Mouse (Mus musculus) stomach, postnatal 0 days (tissue): ENCODE data around the gene Pds5a. TPM values are rescaled to one million over a fixed set of nuclear protein-coding genes. Genes with fewer than 3 reads are reported as not detected.

ENCODE experiments used
- ATAC-seq: fragments of 200-750 bp; cut with Nextera tagmentation; 2 replicates; pipeline ENCODE4 v1.8.0; 2017; ENCODE audit not compliant: low FRiP score, low TSS enrichment
- DNase-seq: peaks from one replicate; pipeline ENCODE4 v3.0.0-alpha.2; 2016; ENCODE audit warnings: low spot score
- H3K27ac ChIP-seq: fragments of 300-500 bp; sonication (generic); replicated peaks from 2 replicates; pipeline ENCODE4 v1.5.1; 2014; ENCODE audit warnings: mild to moderate bottlenecking, control low read depth
- H3K27me3 ChIP-seq: fragments of 300-500 bp; sonication (generic); 2 replicates; pipeline ENCODE4 v1.6.1; 2014; ENCODE audit warnings: low read length; ENCODE audit not compliant: control insufficient read depth, insufficient read depth
- H3K36me3 ChIP-seq: fragments of 300-500 bp; sonication (generic); 2 replicates; pipeline ENCODE4 v1.6.1; 2014; ENCODE audit warnings: low read length, mixed read lengths; ENCODE audit not compliant: control insufficient read depth, insufficient read depth
- H3K4me1 ChIP-seq: fragments of 300-500 bp; sonication (generic); replicated peaks from 2 replicates; pipeline ENCODE4 v1.6.1; 2014; ENCODE audit warnings: antibody characterized with exemption; ENCODE audit not compliant: control insufficient read depth, insufficient read depth
- H3K4me2 ChIP-seq: fragments of 300-500 bp; sonication (generic); replicated peaks from 2 replicates; pipeline ENCODE4 v1.6.1; 2014; ENCODE audit warnings: low read depth, mild to moderate bottlenecking, control low read depth, moderate library complexity
- H3K4me3 ChIP-seq: fragments of 300-500 bp; sonication (generic); 2 replicates; pipeline ENCODE4 v1.5.1; 2014; ENCODE audit warnings: low read depth, low read length, control low read depth
- H3K9ac ChIP-seq: fragments of 300-500 bp; sonication (generic); 2 replicates; pipeline ENCODE4 v1.6.1; 2014; ENCODE audit warnings: mild to moderate bottlenecking, low read length, control low read depth, mixed read lengths
- H3K9me3 ChIP-seq: fragments of 300-500 bp; sonication (generic); 2 replicates; pipeline ENCODE4 v1.6.1; 2016; ENCODE audit warnings: low read length; ENCODE audit not compliant: control insufficient read depth
- CTCF ChIP-seq: IDR thresholded peaks from 2 replicates; pipeline ENCODE4 v1.5.1; 2016; ENCODE audit warnings: antibody characterized with exemption, low read depth, mild to moderate bottlenecking, moderate library complexity
- EP300 ChIP-seq: optimal IDR thresholded peaks from 2 replicates; pipeline ENCODE3; 2016; ENCODE audit warnings: antibody characterized with exemption
- WGBS: fragments of 180-500 bp; shearing (Covaris S2); extraction: QIAGEN DNeasy Blood & Tissue Kit; methylation state at CpG from one replicate; pipeline ENCODE4 v1.1.7; 2014; 5-methylcytosine and 5-hydroxymethylcytosine counted together
- polyA plus RNA-seq: library from polyadenylated mRNA; unstranded; fragments of >200 nt; fragmentation: Nextera tagmentation; extraction: Ambion mirVana; gene quantifications from 2 replicates; pipeline ENCODE4 v1.2.1, GENCODE M21; 2015

Pds5a gene
- polyA plus RNA-seq, 1 experiment from 2014 or later: 16.7 TPM

DNA sequence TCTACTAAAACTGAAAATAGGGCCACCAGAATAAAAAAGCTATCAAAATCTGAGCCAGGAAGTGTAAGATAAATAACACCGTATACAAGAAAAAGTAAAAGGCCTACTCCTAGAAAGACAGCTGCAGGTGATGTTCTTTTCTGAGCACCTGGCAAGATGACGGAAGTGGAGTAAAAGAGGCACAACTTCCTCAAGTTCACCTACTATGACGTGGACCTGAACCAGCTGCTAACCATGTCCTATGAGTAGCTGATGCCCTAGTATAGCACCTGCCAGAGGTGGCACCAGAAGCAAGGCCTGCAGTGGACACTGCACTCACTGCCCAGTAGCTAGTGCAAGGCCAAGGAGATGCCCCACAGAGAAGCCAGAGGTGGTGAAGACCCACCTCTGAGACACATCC, 9.3 kb downstream of the Pds5a start:
- no peak overlapping the region for H3K9ac ChIP-seq
- no peak overlapping the region for H3K27ac ChIP-seq
- H3K4me2 ChIP-seq: no peak overlapping the region
- H3K9me3 ChIP-seq: no peaks in the 10 kb centered on the region
- H3K4me1 ChIP-seq: no peaks in the 10 kb centered on the region
- H3K27me3 ChIP-seq: no peaks in the 10 kb centered on the region
- no peak overlapping the region for H3K4me3 ChIP-seq
- no peak for TF ChIP-seq CTCF
- no peak for TF ChIP-seq EP300
- DNase-seq: no peak
- peaks cover 3% of the 10 kb centered on the region; the same call in 1 of the 2 replicates for H3K36me3 ChIP-seq
- 71% methylated on average over 3 of the region's 3 CpGs for WGBS
- peak; percentile 29; the same call in 1 of the 2 replicates for ATAC-seq

DNA sequence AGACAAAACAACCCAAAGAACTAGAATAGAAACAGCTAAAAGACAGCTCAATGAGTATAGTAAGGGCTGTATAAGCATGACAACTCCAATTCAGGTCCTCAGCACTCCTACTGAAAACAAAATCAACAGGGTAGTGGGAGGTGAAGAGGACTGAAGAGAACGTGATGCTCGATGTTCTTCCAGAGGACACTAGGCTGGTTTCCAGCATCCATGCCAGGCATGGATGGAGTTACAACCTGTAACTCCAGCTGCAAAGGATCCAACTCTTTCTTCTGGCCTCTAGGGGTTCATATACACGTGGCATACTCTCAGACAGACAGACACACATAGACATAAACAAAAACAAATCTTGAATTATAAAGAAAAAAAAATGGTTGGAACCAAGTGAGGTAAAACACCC, 11.3 kb downstream of the Pds5a start:
- no peak for DNase-seq
- ATAC-seq: no peak
- 67% methylated on average over 3 of the region's 3 CpGs for WGBS

DNA sequence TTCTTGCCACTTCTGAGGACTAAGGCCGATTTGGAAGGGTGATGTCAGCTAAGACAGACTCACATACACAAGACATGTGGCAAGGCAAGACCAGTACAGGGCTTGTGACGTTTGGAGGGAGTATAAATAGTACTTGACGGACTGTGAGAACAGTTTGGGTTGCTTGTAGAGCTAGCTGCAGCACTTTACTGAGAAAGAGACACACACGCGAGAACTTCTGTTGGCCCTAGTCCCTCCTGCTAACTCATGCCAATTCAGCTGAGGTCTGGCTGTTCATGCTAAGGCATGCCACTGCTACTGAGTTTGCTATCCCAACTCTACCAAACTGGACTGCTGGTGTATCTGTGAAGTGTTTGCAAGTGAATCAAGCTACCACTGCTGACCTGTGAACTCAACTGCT, 19.2 kb downstream of the Pds5a start:
- Histone ChIP-seq H3K4me3 (no peak overlapping the region), H3K9ac (no peak overlapping the region), H3K27me3 (no peaks in the 10 kb centered on the region), H3K27ac (no peak overlapping the region), H3K9me3 (no peaks in the 10 kb centered on the region), H3K4me2 (no peak overlapping the region), H3K4me1 (no peaks in the 10 kb centered on the region), H3K36me3 (peaks cover 2% of the 10 kb centered on the region; the same call in 1 of the 2 replicates)
- no peak for DNase-seq
- TF ChIP-seq EP300 (no peak), CTCF (no peak)
- ATAC-seq: no peak
- WGBS: 61% methylated on average over 5 of the region's 5 CpGs

More for the DNA sequence above, 11.3 kb downstream of the Pds5a start:
- H3K4me3 ChIP-seq: no peak overlapping the region
- H3K36me3 ChIP-seq: peaks cover 3% of the 10 kb centered on the region; the same call in 1 of the 2 replicates
- H3K27ac ChIP-seq: no peak overlapping the region
- H3K4me2 ChIP-seq: no peak overlapping the region
- TF ChIP-seq EP300 (no peak), CTCF (no peak)
- H3K9me3 ChIP-seq: no peaks in the 10 kb centered on the region
- no peaks in the 10 kb centered on the region for H3K4me1 ChIP-seq
- H3K9ac ChIP-seq: no peak overlapping the region
- H3K27me3 ChIP-seq: no peaks in the 10 kb centered on the region

DNA sequence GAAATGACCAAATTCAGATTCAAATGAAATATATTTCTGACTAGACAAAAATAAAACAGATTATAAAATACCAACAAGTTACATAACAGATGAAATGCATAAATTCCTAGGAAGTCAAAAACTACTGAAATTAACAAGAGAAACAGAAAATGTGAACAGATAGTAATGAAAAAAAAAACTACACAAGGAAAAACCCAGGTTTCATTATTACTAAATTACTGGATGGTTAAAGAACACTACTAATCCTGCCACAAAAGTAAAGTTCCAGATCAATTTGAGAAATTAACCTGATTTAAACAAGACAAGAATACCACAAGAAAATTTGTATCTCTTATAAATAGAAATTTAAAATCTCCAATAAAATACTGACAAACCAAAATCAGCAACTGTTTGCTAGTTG, 25.9 kb downstream of the Pds5a start:
- Histone ChIP-seq H3K4me3 (no peak overlapping the region), H3K27ac (no peak overlapping the region), H3K36me3 (no peaks in the 10 kb centered on the region; the same call in 1 of the 2 replicates), H3K27me3 (no peaks in the 10 kb centered on the region), H3K9ac (no peak overlapping the region), H3K9me3 (no peaks in the 10 kb centered on the region), H3K4me2 (no peak overlapping the region), H3K4me1 (no peaks in the 10 kb centered on the region)
- TF ChIP-seq CTCF (no peak), EP300 (no peak)
- no peak for DNase-seq
- ATAC-seq: no peak

DNA sequence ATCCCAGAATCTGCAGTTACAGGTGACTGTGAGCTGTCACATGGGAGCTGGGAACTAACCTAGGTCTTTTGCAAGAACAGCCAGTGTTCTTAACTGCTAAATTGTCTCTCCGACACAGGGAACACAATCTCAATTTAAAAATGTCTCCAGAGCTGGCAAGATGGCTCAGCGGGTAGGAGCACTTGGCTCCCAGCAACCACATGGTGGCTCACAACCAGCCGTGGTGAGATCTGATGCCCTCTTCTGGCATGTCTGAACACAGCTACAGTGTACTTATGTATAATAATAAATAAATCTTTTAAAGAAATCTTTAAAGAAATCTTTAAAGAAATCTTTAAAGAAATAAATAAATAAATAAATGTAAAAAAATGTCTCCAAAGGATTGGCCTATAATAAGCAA, 30.4 kb downstream of the Pds5a start:
- H3K36me3 ChIP-seq: no peaks in the 10 kb centered on the region
- WGBS: 85% methylated on average over 3 of the region's 3 CpGs
- no peak overlapping the region for H3K27ac ChIP-seq
- peak; percentile 33 for TF ChIP-seq CTCF
- TF ChIP-seq EP300: no peak
- no peak overlapping the region for H3K4me2 ChIP-seq
- no peaks in the 10 kb centered on the region for H3K9me3 ChIP-seq
- ATAC-seq: no peak
- H3K4me3 ChIP-seq: no peak overlapping the region
- no peak overlapping the region for H3K9ac ChIP-seq
- no peak for DNase-seq
- no peaks in the 10 kb centered on the region for H3K4me1 ChIP-seq
- no peaks in the 10 kb centered on the region for H3K27me3 ChIP-seq

DNA sequence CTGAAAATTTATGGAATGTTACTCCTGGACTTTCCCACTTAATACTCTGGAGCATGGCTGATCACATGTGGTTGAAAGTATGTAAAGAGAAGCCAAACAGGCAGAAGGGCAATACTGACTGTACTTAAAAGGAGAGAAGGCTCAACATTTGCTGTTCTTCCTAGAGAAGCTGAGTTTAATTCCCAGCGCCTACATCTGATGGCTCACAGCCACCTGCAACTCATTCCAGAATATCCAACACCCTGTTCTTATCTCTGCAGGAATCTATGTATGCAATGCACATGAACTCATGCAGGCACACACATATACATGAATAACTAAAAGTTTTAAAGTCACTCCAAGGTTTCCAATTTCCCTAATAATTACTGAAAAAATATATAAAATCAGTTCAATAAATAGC, 32.7 kb downstream of the Pds5a start:
- no peaks in the 10 kb centered on the region for H3K4me1 ChIP-seq
- no peaks in the 10 kb centered on the region for H3K9me3 ChIP-seq
- no peak overlapping the region for H3K4me3 ChIP-seq
- no peak overlapping the region for H3K27ac ChIP-seq
- TF ChIP-seq EP300: no peak
- no peak for TF ChIP-seq CTCF
- DNase-seq: no peak
- H3K9ac ChIP-seq: no peak overlapping the region
- no peak overlapping the region for H3K4me2 ChIP-seq
- no peaks in the 10 kb centered on the region for H3K27me3 ChIP-seq
- ATAC-seq: no peak
- 58% methylated on average over 1 of the region's 1 CpGs for WGBS
- H3K36me3 ChIP-seq: no peaks in the 10 kb centered on the region
